Mouse (Mus musculus): ENCODE measurements around the gene Cryzl1.

Gene Cryzl1

DNA sequence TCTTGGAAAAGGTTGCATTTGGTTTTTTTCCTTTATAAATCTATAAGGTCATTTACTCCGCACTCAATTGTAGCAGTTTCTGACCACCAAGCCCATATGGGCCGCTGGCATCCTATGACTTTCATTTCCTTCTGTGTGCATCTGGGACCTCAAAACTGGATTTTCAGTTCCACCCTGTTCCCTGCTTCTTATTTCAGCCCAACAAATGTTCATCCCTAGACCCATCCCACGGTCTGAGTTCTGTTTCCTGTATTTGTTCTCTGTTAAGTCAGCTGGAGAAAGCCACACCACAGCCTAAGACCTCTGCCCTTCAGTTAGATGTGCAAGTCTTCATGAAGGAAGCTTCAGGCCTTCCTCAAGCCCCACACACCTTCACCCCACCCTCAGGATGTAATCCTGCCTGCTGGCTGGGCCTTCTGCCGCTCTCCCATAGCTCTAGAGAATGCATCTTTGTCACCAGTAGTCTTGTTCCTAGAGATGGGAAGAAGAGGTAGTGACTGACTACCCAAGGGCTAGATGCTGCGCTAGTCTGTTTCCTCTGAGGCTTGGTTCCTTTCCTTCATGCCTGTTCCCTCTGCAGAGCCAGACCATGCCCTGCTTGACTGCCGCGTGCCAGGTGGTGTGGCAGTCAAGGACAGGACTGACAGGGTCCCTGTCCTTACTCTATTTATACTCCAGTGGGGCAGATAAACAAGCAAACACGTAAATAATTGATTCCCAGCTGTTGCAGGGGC is 11.6 kb upstream of the Cryzl1 start:
- DNase-seq (ENCODE audit: low read depth, low spot score): no peak

DNA sequence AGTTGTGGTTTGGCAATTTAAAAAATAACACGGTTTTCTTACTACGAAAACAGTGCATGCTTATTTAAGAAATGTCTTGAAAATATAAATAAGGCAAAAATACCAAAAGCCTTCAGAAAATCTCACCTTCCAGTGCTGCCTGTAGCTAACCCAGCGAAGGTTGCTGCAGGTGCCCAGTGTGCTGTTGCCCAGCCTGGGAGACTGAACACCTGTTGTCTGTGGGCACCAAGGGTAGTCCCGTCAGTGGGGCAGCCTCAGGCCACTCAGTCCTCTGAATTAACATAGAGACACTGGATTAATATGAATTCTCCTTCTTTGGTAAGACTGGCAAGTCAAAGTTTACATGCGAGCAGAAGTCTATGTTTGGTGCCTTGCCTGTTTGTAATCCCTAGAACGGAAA is 9.7 kb upstream of the Cryzl1 start:
- no peak for DNase-seq (ENCODE audit: low read depth, low spot score)

DNA sequence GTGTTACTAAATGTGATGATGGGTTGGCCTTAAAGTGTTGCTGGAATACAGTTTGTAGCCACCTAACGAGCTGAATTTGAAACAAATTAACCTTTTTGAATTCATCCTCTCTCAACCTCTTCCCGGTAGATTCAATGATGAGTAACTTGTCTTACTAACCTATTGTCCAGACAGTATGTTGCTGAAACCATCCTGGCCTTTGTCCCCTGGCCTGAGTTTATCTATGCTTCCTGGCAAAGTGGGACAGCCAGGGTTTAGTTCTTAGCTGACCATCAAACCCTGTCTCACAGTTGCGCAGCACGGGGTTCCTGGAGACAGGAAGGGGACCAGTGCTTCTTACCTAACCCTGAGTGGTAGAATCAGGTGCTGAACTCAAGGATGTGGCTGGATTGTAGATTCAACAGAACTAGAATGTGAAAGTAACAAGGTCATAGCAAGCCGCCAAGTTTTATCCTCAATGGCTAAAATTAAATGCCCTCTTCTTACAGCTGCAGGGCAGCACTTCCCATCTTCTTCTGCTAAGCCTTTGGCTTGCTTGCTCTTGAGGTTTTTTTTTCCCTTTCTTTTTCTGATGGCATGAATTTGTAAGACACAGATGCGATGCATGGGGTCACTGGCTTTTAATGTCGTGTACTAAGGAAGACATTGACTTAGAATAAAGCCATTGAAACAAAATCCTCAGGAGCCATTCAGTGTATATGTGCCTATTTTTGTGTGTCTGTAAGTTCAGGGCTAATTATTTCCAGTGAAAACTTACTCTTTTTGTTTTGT is 7.5 kb upstream of the Cryzl1 start:
- DNase-seq (ENCODE audit: low read depth, low spot score): no peak

DNA sequence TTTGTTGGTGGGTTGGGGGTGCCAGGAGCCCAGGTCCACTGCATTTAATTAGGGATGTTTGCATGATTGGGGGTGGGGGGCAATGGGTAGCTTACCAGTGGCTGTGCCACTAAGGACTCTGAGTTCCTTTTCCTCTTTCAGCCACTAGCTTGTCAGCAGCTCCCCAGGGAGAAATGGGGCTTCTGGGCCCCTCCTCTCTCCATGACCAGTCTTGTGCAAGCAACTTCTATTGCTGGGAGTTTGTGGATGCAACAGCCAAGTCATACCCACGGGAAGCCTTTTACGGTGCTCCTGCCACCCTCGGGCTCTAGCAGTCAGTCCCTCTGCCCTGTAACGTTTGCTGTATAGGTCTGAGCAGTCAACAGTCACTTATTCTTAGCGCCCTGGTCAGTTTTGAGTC is 6.0 kb upstream of the Cryzl1 start:
- DNase-seq (ENCODE audit: low read depth, low spot score): no peak

DNA sequence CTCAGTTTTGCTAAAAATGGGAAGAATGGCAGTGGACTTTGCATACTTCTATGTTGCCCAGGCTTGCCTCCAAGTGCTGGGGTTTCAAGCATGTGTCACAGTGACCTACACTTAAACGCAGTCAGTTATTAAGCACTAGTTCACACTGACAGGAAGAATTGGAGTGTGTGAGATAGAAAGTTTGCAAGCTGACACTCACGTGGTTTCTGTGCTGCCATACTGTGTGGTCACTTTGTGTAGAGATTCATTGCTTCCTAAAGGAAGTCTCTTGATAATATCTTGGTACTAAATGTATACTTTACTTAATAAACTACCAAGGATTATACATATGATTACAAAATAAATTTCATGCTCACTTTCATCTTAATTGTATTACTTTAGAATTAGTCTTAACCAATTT is 4.0 kb upstream of the Cryzl1 start:
- no peak for DNase-seq (ENCODE audit: low read depth, low spot score)

DNA sequence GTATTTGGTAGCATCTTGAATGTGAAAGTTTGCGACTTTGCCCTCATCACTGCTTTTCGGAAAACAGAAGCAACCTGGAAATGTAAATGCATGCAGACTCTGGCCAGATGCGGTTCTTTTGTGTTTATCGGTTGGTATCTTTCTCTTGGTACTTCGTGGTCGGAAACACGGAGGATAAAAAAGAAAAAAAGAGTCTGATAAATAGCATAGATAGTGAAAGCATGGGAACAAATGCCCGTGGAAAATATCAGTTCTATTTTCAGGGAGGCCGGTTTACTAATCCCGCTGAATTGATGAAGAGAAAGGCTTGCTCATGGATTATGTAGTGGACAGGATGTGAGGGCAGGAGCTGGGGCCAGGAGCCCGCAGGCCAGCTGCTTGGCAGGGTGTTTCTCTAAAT is 1.7 kb upstream of the Cryzl1 start:
- no peak for DNase-seq (ENCODE audit: low read depth, low spot score)

GRCm38 (mm10) chr16:91729821-91730441 is 1.2 kb upstream of the Cryzl1 start:
- peak; percentile 37 for DNase-seq (ENCODE audit: low read depth, low spot score)

DNA sequence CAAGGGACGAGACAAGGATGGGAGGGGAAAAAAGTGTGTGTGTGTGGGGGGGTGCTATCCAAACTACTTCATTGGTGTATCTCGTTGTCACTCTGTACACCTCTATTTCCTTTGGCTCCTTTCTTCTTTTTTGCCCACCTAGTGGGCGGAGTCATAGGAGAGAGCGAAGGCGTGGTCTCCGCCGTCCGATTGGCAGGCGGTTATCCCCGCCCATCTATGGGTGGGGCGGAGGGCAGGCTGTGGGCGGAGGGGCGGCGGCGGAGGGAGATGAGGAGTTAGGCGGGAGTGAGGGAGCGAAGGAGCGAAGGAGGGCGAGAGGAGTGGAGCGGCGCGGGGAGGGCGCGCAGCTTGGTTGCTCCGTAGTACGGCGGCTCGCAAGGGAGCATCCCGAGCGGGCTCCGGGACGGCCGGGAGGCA is 299 bp upstream of the Cryzl1 start, which contains the start of gene Itsn1:
TSS of gene Itsn1 (plus strand) at position 216 of the 417 bp plus-strand sequence.
- peak; percentile 98 for DNase-seq (ENCODE audit: low read depth, low spot score)

GRCm38 (mm10) chr16:91727433-91727832 is 1.3 kb downstream of the Cryzl1 start:
- no peak for DNase-seq (ENCODE audit: low read depth, low spot score)

- DNase-seq (ENCODE audit: low read depth, low spot score): peak; percentile 75
Measured at GRCm38 (mm10) chr16:91724247-91724646, 4.5 kb downstream of the Cryzl1 start.

- no peak for DNase-seq (ENCODE audit: low read depth, low spot score)
Measured at GRCm38 (mm10) chr16:91717399-91717798, 11.4 kb downstream of the Cryzl1 start.

GRCm38 (mm10) chr16:91716927-91717349 is 11.8 kb downstream of the Cryzl1 start:
- no peak for DNase-seq (ENCODE audit: low read depth, low spot score)

DNA sequence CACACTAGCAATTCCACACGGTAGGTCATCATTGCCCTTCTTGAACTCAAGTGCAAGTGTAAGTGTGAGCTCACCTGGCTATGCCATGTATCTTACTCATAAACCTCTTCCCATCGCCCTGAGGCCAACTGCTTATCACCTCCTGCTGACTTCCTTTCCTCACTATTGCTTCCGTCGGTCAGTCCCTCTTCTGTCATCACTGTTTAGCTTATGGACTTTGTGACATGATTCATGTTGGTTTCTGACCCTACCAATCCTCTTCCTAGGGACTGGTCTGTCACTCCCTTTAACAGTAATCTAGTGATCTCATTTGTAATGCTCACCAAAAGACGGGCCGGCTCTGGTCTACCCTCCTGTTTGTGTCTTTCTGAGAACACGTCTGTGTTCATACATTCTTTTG is 18.5 kb downstream of the Cryzl1 start:
- DNase-seq (ENCODE audit: low read depth, low spot score): no peak

DNA sequence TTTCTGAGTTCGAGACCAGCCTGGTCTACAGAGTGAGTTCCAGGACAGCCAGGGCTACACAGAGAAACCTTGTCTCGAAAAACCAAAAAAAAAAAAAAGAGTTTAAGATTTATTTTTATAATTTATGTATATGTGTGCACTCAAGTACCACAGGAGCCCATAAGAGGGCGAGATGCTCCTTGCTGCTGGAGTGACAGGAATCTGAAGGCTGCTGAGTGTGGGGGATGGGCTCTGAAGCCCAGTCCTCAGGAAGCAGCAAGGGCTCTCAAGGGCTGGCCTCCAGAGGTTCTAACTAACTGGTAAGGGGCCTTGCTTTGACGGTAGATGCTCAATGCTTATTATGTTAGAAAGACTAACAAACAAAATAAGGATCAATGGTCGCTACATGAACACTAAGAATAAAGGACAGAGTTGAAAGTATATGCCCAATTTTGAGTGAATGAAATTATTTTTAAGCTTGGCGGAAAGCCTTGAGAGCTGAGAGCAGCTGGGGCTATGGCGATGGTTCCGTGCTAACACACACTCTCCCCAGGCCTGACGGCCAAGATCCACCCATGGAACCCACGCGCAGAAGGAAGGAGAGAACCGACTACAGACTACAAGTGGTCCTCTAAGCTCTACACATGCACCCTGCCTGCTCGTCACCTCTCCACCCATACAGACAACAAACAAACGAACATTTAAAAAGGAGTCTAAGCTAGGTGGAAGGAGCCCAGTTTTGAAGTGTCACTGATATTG is 24.0 kb downstream of the Cryzl1 start:
- no peak for DNase-seq (ENCODE audit: low read depth, low spot score)

GRCm38 (mm10) chr16:91702771-91703188 is 26.0 kb downstream of the Cryzl1 start:
- DNase-seq (ENCODE audit: low read depth, low spot score): no peak

DNA sequence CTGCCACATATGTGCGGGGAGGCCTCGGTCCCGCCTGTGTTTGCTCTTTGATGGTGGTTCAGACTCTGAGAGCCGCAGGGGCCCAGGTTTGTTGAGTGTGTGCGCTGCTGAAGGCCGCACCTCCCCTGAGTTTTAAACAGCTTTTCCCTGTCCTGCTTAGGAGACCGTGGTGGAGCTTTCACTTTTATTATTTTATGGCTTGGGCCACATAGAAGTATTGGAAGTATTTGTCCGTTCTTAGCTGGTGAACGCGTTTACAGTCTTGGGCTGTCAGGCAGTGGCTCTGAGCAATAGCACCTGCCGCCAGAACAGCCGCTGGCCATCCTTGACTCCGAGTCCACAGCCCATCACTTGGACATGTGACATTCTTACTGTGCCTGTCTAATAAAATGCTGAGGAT is 26.9 kb downstream of the Cryzl1 start:
- no peak for DNase-seq (ENCODE audit: low read depth, low spot score)

- DNase-seq (ENCODE audit: low read depth, low spot score): no peak
Measured at GRCm38 (mm10) chr16:91698995-91699394, 29.8 kb downstream of the Cryzl1 start.

DNA sequence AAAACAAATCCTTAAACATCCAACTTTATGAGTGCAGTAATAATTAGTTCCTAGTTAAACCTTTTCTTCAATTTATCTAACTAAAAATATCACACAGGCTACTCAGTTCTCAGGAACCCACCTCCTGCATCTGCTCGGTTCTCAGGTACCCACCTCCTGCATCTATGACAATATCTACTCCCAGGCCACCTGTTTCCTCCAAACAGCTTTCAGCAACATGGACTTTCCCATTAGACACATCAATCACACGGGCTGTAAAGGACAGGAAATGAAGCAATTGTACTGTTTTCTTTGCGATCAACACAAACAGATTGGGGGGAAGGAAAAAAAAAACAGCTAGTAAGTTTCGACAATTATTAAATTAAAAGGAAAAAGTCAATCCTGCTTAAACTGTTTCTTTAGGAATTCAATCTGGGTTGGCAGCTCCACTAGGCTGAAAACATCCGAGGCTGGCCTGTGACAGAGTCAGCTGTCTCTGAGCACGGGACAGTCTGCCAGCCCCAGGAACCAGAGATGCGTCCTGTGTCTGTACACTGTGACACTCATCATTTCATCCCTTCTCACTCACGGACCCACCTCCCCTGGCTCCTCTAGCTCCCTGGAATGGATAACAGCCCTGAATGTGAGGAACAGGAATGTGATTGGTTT is 33.5 kb downstream of the Cryzl1 start:
- DNase-seq (ENCODE audit: low read depth, low spot score): no peak

- DNase-seq (ENCODE audit: low read depth, low spot score): peak; percentile 83
Measured at GRCm38 (mm10) chr16:91694455-91695084, 34.2 kb downstream of the Cryzl1 start.

DNA sequence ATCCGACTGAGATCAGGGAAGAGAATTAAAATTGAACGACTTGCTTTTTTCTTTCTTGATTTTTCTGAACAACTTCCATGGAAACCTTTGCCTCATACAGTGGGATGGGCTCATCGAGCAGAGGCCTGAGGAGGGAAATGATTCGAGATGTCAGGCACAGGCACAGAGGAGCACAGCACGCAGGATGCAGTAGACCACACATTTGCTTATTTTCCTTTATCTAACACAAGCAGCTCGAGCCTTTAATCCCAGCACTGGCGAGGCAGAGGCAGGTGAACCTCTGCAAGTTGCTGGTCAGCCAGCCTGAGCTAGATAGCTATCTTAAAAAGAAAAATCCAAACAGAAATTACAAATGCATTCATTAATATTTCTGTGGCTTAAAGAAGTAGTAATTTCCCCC is 39.0 kb downstream of the Cryzl1 start:
- DNase-seq (ENCODE audit: low read depth, low spot score): peak; percentile 20

All from CD4-positive, CD25-positive, alpha-beta regulatory T cell, adult 2 months (primary cell).